Mouse (Mus musculus) forebrain, postnatal 0 days (tissue): ENCODE measurements around the gene Bicral. TPM values are rescaled to one million over a fixed set of nuclear protein-coding genes. Genes with fewer than 3 reads are reported as not detected.

Experiments used
- ATAC-seq: fragments of 200-750 bp; cut with Nextera tagmentation; 2 replicates; pipeline ENCODE4 v1.8.0; 2017; ENCODE audit warnings: mild to moderate bottlenecking, moderate library complexity
- DNase-seq: peaks from one replicate; pipeline ENCODE4 v3.0.0-alpha.2; 2015
- H3K27ac ChIP-seq: fragments of 300-500 bp; sonication (generic); 2 replicates; pipeline ENCODE4 v1.5.1; 2014; ENCODE audit warnings: low read depth, mild to moderate bottlenecking, antibody characterized with exemption, low read length, moderate library complexity, mixed read lengths
- H3K27me3 ChIP-seq: fragments of 300-500 bp; sonication (generic); 2 replicates; pipeline ENCODE4 v1.6.1; 2014; ENCODE audit warnings: mild to moderate bottlenecking, low read length, mixed read lengths; ENCODE audit not compliant: insufficient read depth
- H3K36me3 ChIP-seq: fragments of 300-500 bp; sonication (generic); 2 replicates; pipeline ENCODE4 v1.6.1; 2014; ENCODE audit warnings: mild to moderate bottlenecking, moderate library complexity; ENCODE audit not compliant: insufficient read depth
- H3K4me1 ChIP-seq: fragments of 300-500 bp; sonication (generic); 2 replicates; pipeline ENCODE4 v1.6.1; 2014; ENCODE audit warnings: antibody characterized with exemption; ENCODE audit not compliant: insufficient read depth
- H3K4me2 ChIP-seq: fragments of 300-500 bp; sonication (generic); 2 replicates; pipeline ENCODE4 v1.6.1; 2014; ENCODE audit warnings: low read depth, mild to moderate bottlenecking, moderate library complexity
- H3K4me3 ChIP-seq: fragments of 300-500 bp; sonication (generic); 2 replicates; pipeline ENCODE4 v1.5.1; 2014; ENCODE audit warnings: low read depth, low read length, mixed read lengths
- H3K9ac ChIP-seq: fragments of 300-500 bp; sonication (generic); 2 replicates; pipeline ENCODE4 v1.6.1; 2014; ENCODE audit warnings: mild to moderate bottlenecking
- H3K9me3 ChIP-seq: fragments of 300-500 bp; sonication (generic); 2 replicates; pipeline ENCODE4 v1.6.1; 2016; ENCODE audit warnings: low read length
- CTCF ChIP-seq: sonication (generic); IDR thresholded peaks from 2 replicates; pipeline ENCODE4 v1.5.1; 2016; ENCODE audit warnings: antibody characterized with exemption, control low read depth, low read depth
- WGBS: fragments of 180-500 bp; shearing (Covaris S2); extraction: QIAGEN DNeasy Blood & Tissue Kit; methylation state at CpG from one replicate; pipeline ENCODE4 v1.1.7; 2014; 5-methylcytosine and 5-hydroxymethylcytosine counted together
- polyA plus RNA-seq: library from polyadenylated mRNA; unstranded; fragments of >200 nt; fragmentation: Nextera tagmentation; extraction: Ambion mirVana; gene quantifications from 2 replicates; pipeline ENCODE4 v1.2.1, GENCODE M21; 2015
- total RNA-seq: library from RNA; depleted of rRNA; stranded (reverse); fragments of >200 nt; gene quantifications from 2 replicates; pipeline ENCODE4 v1.2.3, GENCODE M21; 2014

Bicral gene
- total and polyA plus RNA-seq, 2 experiments from 2014 or later, result 6.7 to 36.7 TPM

GRCm38 (mm10) chr17:46843716-46844115 is 14.6 kb downstream of the Bicral start:
- Histone ChIP-seq H3K27ac (no peak overlapping the region), H3K36me3 (peaks cover 11% of the 10 kb centered on the region; the same call in 1 of the 2 replicates), H3K4me2 (no peak overlapping the region), H3K4me1 (no peaks in the 10 kb centered on the region), H3K27me3 (no peaks in the 10 kb centered on the region), H3K4me3 (no peak overlapping the region), H3K9me3 (no peaks in the 10 kb centered on the region), H3K9ac (no peak overlapping the region)
- TF ChIP-seq CTCF, result no peak
- WGBS, result 62% methylated on average over 7 of the region's 7 CpGs
- DNase-seq (no peak), ATAC-seq (no peak)

GRCm38 (mm10) chr17:46843022-46843421 is 15.3 kb downstream of the Bicral start:
- no peaks in the 10 kb centered on the region for H3K27me3 ChIP-seq
- DNase-seq, result no peak
- no peak overlapping the region for H3K27ac ChIP-seq
- H3K4me1 ChIP-seq, result no peaks in the 10 kb centered on the region
- no peak overlapping the region for H3K9ac ChIP-seq
- H3K4me2 ChIP-seq, result no peak overlapping the region
- no peaks in the 10 kb centered on the region for H3K9me3 ChIP-seq
- 50% methylated on average over 2 of the region's 2 CpGs for WGBS
- peaks cover 11% of the 10 kb centered on the region; the same call in 1 of the 2 replicates for H3K36me3 ChIP-seq
- no peak for ATAC-seq
- no peak overlapping the region for H3K4me3 ChIP-seq
- no peak for TF ChIP-seq CTCF

GRCm38 (mm10) chr17:46840304-46841010 is 17.8 kb downstream of the Bicral start:
- Histone ChIP-seq H3K9me3 (no peaks in the 10 kb centered on the region), H3K4me3 (no peak overlapping the region), H3K27ac (no peak overlapping the region), H3K4me1 (no peaks in the 10 kb centered on the region), H3K36me3 (peaks cover 11% of the 10 kb centered on the region; the same call in 1 of the 2 replicates), H3K4me2 (no peak overlapping the region), H3K27me3 (no peaks in the 10 kb centered on the region), H3K9ac (no peak overlapping the region)
- TF ChIP-seq CTCF, result no peak
- WGBS, result 91% methylated on average over 10 of the region's 10 CpGs
- ATAC-seq (no peak), DNase-seq (no peak)

- H3K9ac ChIP-seq, result no peak overlapping the region
These were observed 19.8 kb downstream of the Bicral start for GRCm38 (mm10) chr17:46838396-46838920.

GRCm38 (mm10) chr17:46837897-46838296 is 20.4 kb downstream of the Bicral start:
- H3K4me2 ChIP-seq, result no peak overlapping the region
- DNase-seq, result no peak
- 93% methylated on average over 2 of the region's 2 CpGs for WGBS
- no peaks in the 10 kb centered on the region for H3K27me3 ChIP-seq
- H3K4me1 ChIP-seq, result no peaks in the 10 kb centered on the region
- H3K36me3 ChIP-seq, result peaks cover 5% of the 10 kb centered on the region; the same call in 1 of the 2 replicates
- H3K27ac ChIP-seq, result no peak overlapping the region
- no peak overlapping the region for H3K4me3 ChIP-seq
- no peak for TF ChIP-seq CTCF
- no peak overlapping the region for H3K9ac ChIP-seq
- ATAC-seq, result no peak
- no peaks in the 10 kb centered on the region for H3K9me3 ChIP-seq

More at GRCm38 (mm10) chr17:46838396-46838920, 19.8 kb downstream of the Bicral start:
- WGBS, result 88% methylated on average over 7 of the region's 7 CpGs
- Histone ChIP-seq H3K4me3 (no peak overlapping the region), H3K36me3 (peaks cover 5% of the 10 kb centered on the region; the same call in 1 of the 2 replicates), H3K9me3 (no peaks in the 10 kb centered on the region), H3K27ac (no peak overlapping the region), H3K4me2 (no peak overlapping the region), H3K27me3 (no peaks in the 10 kb centered on the region), H3K4me1 (no peaks in the 10 kb centered on the region)
- no peak for TF ChIP-seq CTCF
- no peak for DNase-seq
- no peak for ATAC-seq

- WGBS, result 83% methylated on average over 6 of the region's 6 CpGs
- Histone ChIP-seq H3K36me3 (no peaks in the 10 kb centered on the region; the same call in 1 of the 2 replicates), H3K9me3 (no peaks in the 10 kb centered on the region), H3K9ac (no peak overlapping the region), H3K27me3 (no peaks in the 10 kb centered on the region), H3K27ac (no peak overlapping the region), H3K4me3 (no peak overlapping the region), H3K4me1 (no peaks in the 10 kb centered on the region), H3K4me2 (no peak overlapping the region)
- TF ChIP-seq CTCF, result no peak
- DNase-seq, result no peak
- no peak for ATAC-seq
These were observed 23.1 kb downstream of the Bicral start for GRCm38 (mm10) chr17:46835093-46835715.

GRCm38 (mm10) chr17:46832981-46833305 is 25.3 kb downstream of the Bicral start:
- no peaks in the 10 kb centered on the region for H3K4me1 ChIP-seq
- H3K36me3 ChIP-seq, result peaks cover 10% of the 10 kb centered on the region
- ATAC-seq (no peak), DNase-seq (no peak)
- H3K4me3 ChIP-seq, result no peak overlapping the region
- H3K27me3 ChIP-seq, result no peaks in the 10 kb centered on the region
- no peak overlapping the region for H3K9ac ChIP-seq
- H3K4me2 ChIP-seq, result no peak overlapping the region
- TF ChIP-seq CTCF, result no peak
- H3K9me3 ChIP-seq, result no peaks in the 10 kb centered on the region
- H3K27ac ChIP-seq, result no peak overlapping the region
- 89% methylated on average over 4 of the region's 4 CpGs for WGBS
